Mouse (Mus musculus): ENCODE data around the gene Dynlrb2. TPM values are rescaled to one million over a fixed set of nuclear protein-coding genes. Genes with fewer than 3 reads are reported as not detected.

The Dynlrb2 gene
- polyA plus RNA-seq, 1 experiment from 2014 or later = 2.5 TPM

- H3K4me3 ChIP-seq (ENCODE audit: low read depth, low read length) = no peak overlapping the region
- H3K9ac ChIP-seq (ENCODE audit: low read length) = no peak overlapping the region
- peaks cover 10% of the 10 kb centered on the region for H3K27me3 ChIP-seq (ENCODE audit: control insufficient read depth, insufficient read depth, low read length)
- DNase-seq (ENCODE audit: low spot score) = no peak
- WGBS = 24% methylated on average over 2 of the region's 2 CpGs
- H3K4me2 ChIP-seq (ENCODE audit: low read depth, low read length, severe bottlenecking) = peak overlapping the region; percentile 32; the same call in 1 of the 2 replicates
- no peak for ATAC-seq (replicated peaks; ENCODE audit: low FRiP score)
- 0 out of 2 replicates have a peak, but pooled peaks cover 2% of the 10 kb centered on the region for H3K4me1 ChIP-seq (replicated peaks; ENCODE audit: control insufficient read depth, insufficient read depth, low read length)
- H3K27ac ChIP-seq (ENCODE audit: low read depth, low read length) = no peak overlapping the region
- H3K9me3 ChIP-seq (ENCODE audit: control insufficient read depth, low read length) = no peaks in the 10 kb centered on the region
- H3K36me3 ChIP-seq (ENCODE audit: control insufficient read depth, insufficient read depth, low read length) = no peaks in the 10 kb centered on the region
These were observed 20.7 kb upstream of the Dynlrb2 start for GRCm38 (mm10) chr8:116484087-116484486.

GRCm38 (mm10) chr8:116488546-116488945, 16.2 kb upstream of the Dynlrb2 start:
- WGBS = 77% methylated on average over 2 of the region's 2 CpGs
- H3K27me3 ChIP-seq (ENCODE audit: control insufficient read depth, insufficient read depth, low read length) = no peaks in the 10 kb centered on the region; the same call in 1 of the 2 replicates
- 0 out of 2 replicates have a peak, but pooled peaks cover 2% of the 10 kb centered on the region for H3K4me1 ChIP-seq (replicated peaks; ENCODE audit: control insufficient read depth, insufficient read depth, low read length)
- no peak for ATAC-seq (replicated peaks; ENCODE audit: low FRiP score)
- H3K9me3 ChIP-seq (ENCODE audit: control insufficient read depth, low read length) = no peaks in the 10 kb centered on the region
- DNase-seq (ENCODE audit: low spot score) = no peak
- H3K4me3 ChIP-seq (ENCODE audit: low read depth, low read length) = no peak overlapping the region
- H3K4me2 ChIP-seq (ENCODE audit: low read depth, low read length, severe bottlenecking) = no peak overlapping the region
- H3K9ac ChIP-seq (ENCODE audit: low read length) = no peak overlapping the region
- no peaks in the 10 kb centered on the region for H3K36me3 ChIP-seq (ENCODE audit: control insufficient read depth, insufficient read depth, low read length)
- no peak overlapping the region for H3K27ac ChIP-seq (ENCODE audit: low read depth, low read length)

- H3K4me3 ChIP-seq (ENCODE audit: low read depth, low read length) = no peak overlapping the region
- DNase-seq (ENCODE audit: low spot score) = no peak
- WGBS = 90% methylated on average over 7 of the region's 7 CpGs
- no peak for ATAC-seq (replicated peaks; ENCODE audit: low FRiP score)
- H3K27ac ChIP-seq (ENCODE audit: low read depth, low read length) = no peak overlapping the region
- no peaks in the 10 kb centered on the region for H3K27me3 ChIP-seq (ENCODE audit: control insufficient read depth, insufficient read depth, low read length)
- no peaks in the 10 kb centered on the region; the same call in 1 of the 2 replicates for H3K9me3 ChIP-seq (ENCODE audit: control insufficient read depth, low read length)
- no peaks in the 10 kb centered on the region for H3K36me3 ChIP-seq (ENCODE audit: control insufficient read depth, insufficient read depth, low read length)
- H3K4me1 ChIP-seq (replicated peaks; ENCODE audit: control insufficient read depth, insufficient read depth, low read length) = no peaks in the 10 kb centered on the region
- no peak overlapping the region for H3K4me2 ChIP-seq (ENCODE audit: low read depth, low read length, severe bottlenecking)
- H3K9ac ChIP-seq (ENCODE audit: low read length) = no peak overlapping the region
These were observed 4.5 kb upstream of the Dynlrb2 start for GRCm38 (mm10) chr8:116500057-116500809.

- Histone ChIP-seq H3K4me3 (ENCODE audit: low read depth, low read length) (no peak overlapping the region), H3K27ac (ENCODE audit: low read depth, low read length) (no peak overlapping the region), H3K27me3 (ENCODE audit: control insufficient read depth, insufficient read depth, low read length) (no peaks in the 10 kb centered on the region), H3K36me3 (ENCODE audit: control insufficient read depth, insufficient read depth, low read length) (no peaks in the 10 kb centered on the region), H3K9ac (ENCODE audit: low read length) (no peak overlapping the region), H3K4me2 (ENCODE audit: low read depth, low read length, severe bottlenecking) (no peak overlapping the region), H3K9me3 (ENCODE audit: control insufficient read depth, low read length) (no peaks in the 10 kb centered on the region), H3K4me1 (replicated peaks; ENCODE audit: control insufficient read depth, insufficient read depth, low read length) (no peaks in the 10 kb centered on the region)
- no peak for DNase-seq (ENCODE audit: low spot score)
- ATAC-seq (replicated peaks; ENCODE audit: low FRiP score) = no peak
- 86% methylated on average over 5 of the region's 5 CpGs for WGBS
These were observed 3.9 kb downstream of the Dynlrb2 start for GRCm38 (mm10) chr8:116508721-116509120.

GRCm38 (mm10) chr8:116509247-116509646, 4.5 kb downstream of the Dynlrb2 start:
- ATAC-seq (replicated peaks; ENCODE audit: low FRiP score) (no peak), DNase-seq (ENCODE audit: low spot score) (no peak)
- Histone ChIP-seq H3K27me3 (ENCODE audit: control insufficient read depth, insufficient read depth, low read length) (no peaks in the 10 kb centered on the region), H3K9me3 (ENCODE audit: control insufficient read depth, low read length) (no peaks in the 10 kb centered on the region), H3K4me2 (ENCODE audit: low read depth, low read length, severe bottlenecking) (no peak overlapping the region), H3K36me3 (ENCODE audit: control insufficient read depth, insufficient read depth, low read length) (no peaks in the 10 kb centered on the region), H3K4me1 (replicated peaks; ENCODE audit: control insufficient read depth, insufficient read depth, low read length) (no peaks in the 10 kb centered on the region), H3K9ac (ENCODE audit: low read length) (no peak overlapping the region), H3K27ac (ENCODE audit: low read depth, low read length) (no peak overlapping the region), H3K4me3 (ENCODE audit: low read depth, low read length) (no peak overlapping the region)
- 66% methylated on average over 3 of the region's 3 CpGs for WGBS

- H3K36me3 ChIP-seq (ENCODE audit: control insufficient read depth, insufficient read depth, low read length) = no peaks in the 10 kb centered on the region
- peaks cover 3% of the 10 kb centered on the region; the same call in 1 of the 2 replicates for H3K9me3 ChIP-seq (ENCODE audit: control insufficient read depth, low read length)
- no peak overlapping the region for H3K27ac ChIP-seq (ENCODE audit: low read depth, low read length)
- DNase-seq (ENCODE audit: low spot score) (no peak), ATAC-seq (replicated peaks; ENCODE audit: low FRiP score) (no peak)
- WGBS = 94% methylated on average over 5 of the region's 5 CpGs
- no peak overlapping the region for H3K4me2 ChIP-seq (ENCODE audit: low read depth, low read length, severe bottlenecking)
- H3K4me1 ChIP-seq (replicated peaks; ENCODE audit: control insufficient read depth, insufficient read depth, low read length) = no peaks in the 10 kb centered on the region
- no peak overlapping the region for H3K9ac ChIP-seq (ENCODE audit: low read length)
- no peak overlapping the region for H3K4me3 ChIP-seq (ENCODE audit: low read depth, low read length)
- H3K27me3 ChIP-seq (ENCODE audit: control insufficient read depth, insufficient read depth, low read length) = no peaks in the 10 kb centered on the region
These were observed 14.9 kb downstream of the Dynlrb2 start for GRCm38 (mm10) chr8:116519676-116520075.

DNA sequence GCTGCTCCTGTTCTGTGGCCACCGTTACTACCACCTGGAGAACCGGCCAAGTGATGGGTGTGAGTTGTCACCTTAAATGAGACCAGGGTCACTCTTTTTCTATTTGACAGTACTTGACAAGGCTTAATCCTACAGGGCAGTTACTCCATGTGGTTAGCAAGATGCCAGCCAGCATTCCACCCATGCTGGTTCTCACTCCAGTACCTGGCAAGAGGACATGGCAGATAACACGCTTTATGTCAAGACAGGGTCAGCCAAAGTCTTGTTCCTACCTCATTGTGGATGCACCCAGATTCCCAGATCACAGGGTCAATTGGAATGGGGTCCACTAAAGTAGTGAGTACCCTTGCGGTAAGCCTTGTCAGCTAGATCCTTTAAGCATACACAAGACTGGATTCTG, 16.4 kb downstream of the Dynlrb2 start:
- Histone ChIP-seq H3K27ac (ENCODE audit: low read depth, low read length) (no peak overlapping the region), H3K4me2 (ENCODE audit: low read depth, low read length, severe bottlenecking) (no peak overlapping the region), H3K9me3 (ENCODE audit: control insufficient read depth, low read length) (peaks cover 3% of the 10 kb centered on the region; the same call in 1 of the 2 replicates), H3K4me1 (replicated peaks; ENCODE audit: control insufficient read depth, insufficient read depth, low read length) (no peaks in the 10 kb centered on the region), H3K9ac (ENCODE audit: low read length) (no peak overlapping the region), H3K27me3 (ENCODE audit: control insufficient read depth, insufficient read depth, low read length) (no peaks in the 10 kb centered on the region), H3K4me3 (ENCODE audit: low read depth, low read length) (no peak overlapping the region), H3K36me3 (ENCODE audit: control insufficient read depth, insufficient read depth, low read length) (no peaks in the 10 kb centered on the region)
- no peak for DNase-seq (ENCODE audit: low spot score)
- WGBS = 91% methylated on average over 4 of the region's 4 CpGs
- no peak for ATAC-seq (replicated peaks; ENCODE audit: low FRiP score)

- DNase-seq (ENCODE audit: low spot score) (no peak), ATAC-seq (replicated peaks; ENCODE audit: low FRiP score) (no peak)
- no peak overlapping the region for H3K4me3 ChIP-seq (ENCODE audit: low read depth, low read length)
- no peaks in the 10 kb centered on the region for H3K27me3 ChIP-seq (ENCODE audit: control insufficient read depth, insufficient read depth, low read length)
- peaks cover 3% of the 10 kb centered on the region; the same call in 1 of the 2 replicates for H3K9me3 ChIP-seq (ENCODE audit: control insufficient read depth, low read length)
- no peak overlapping the region for H3K27ac ChIP-seq (ENCODE audit: low read depth, low read length)
- H3K4me1 ChIP-seq (replicated peaks; ENCODE audit: control insufficient read depth, insufficient read depth, low read length) = no peaks in the 10 kb centered on the region
- H3K36me3 ChIP-seq (ENCODE audit: control insufficient read depth, insufficient read depth, low read length) = no peaks in the 10 kb centered on the region
- 88% methylated on average over 3 of the region's 3 CpGs for WGBS
- no peak overlapping the region for H3K9ac ChIP-seq (ENCODE audit: low read length)
- H3K4me2 ChIP-seq (ENCODE audit: low read depth, low read length, severe bottlenecking) = no peak overlapping the region
These were observed 16.9 kb downstream of the Dynlrb2 start for GRCm38 (mm10) chr8:116521641-116522040.

All from forebrain, embryonic 11.5 days (tissue).